ENCODE assay signal across 8 mouse cellular contexts in the genomic region with DNA sequence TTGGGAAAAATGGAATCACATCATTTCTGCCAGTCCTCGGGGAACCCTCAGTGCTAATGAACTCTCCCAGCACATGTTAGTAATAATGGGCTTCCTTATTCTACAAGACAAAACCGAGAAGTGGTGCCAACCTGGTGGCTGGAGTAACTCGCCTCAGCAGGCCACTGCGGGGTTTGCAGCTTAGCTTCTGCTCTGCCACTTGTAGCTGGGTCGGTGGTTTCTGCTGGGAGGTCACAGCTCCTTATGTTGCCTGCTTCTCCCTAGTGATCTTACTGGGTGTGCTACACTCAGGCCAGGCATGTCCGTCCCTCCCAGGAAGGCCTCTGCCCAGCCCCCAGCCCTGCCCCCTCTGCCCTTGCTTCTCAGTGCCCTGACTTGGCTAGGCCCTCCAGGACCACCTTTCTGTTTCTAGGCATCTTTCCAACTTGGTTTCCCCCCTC.
A peak's percentile ranks its signal among the peaks of the same experiment; 100 is the strongest.
DNase-seq lines count a peak whose midpoint lies in the region; ATAC-seq lines count a peak whose summit lies in the region.

No protein-coding gene starts in this region.

- H3K9me3 ChIP-seq in hindbrain, embryonic 14.5 days (ENCODE audit: control insufficient read depth, low read length) = no peaks in the 10 kb centered on the region
- no peaks in the 10 kb centered on the region for H3K9me3 ChIP-seq in midbrain, embryonic 11.5 days (ENCODE audit: control insufficient read depth, low read length)

- peak; percentile 33 to 43 for DNase-seq in cerebellum, postnatal 14 days
- DNase-seq in right cerebral cortex, postnatal 10 days (ENCODE audit: low spot score in 2 of 2) = peak; percentile 66 to 74
- DNase-seq in right cerebral cortex, adult 2 months (ENCODE audit: low spot score in 2 of 2) = no peak
- peak; percentile 75 for DNase-seq in hindbrain, embryonic 14.5 days (ENCODE audit: low spot score)
- peak; percentile 91 for DNase-seq in midbrain, embryonic 11.5 days (ENCODE audit: low spot score, missing footprints)
- DNase-seq in urinary bladder, postnatal 4 days (ENCODE audit: low spot score in 2 of 2) = no peak
- no peak for DNase-seq in thymus, postnatal 4 days

- H3K4me1 ChIP-seq in hindbrain, embryonic 14.5 days (replicated peaks; ENCODE audit: control insufficient read depth, insufficient read depth, low read length) = peaks cover 35% of the 10 kb centered on the region
- H3K4me1 ChIP-seq in midbrain, embryonic 11.5 days (ENCODE audit: control insufficient read depth, insufficient read depth, low read length) = peaks cover 28% of the 10 kb centered on the region

- no peaks in the 10 kb centered on the region for H3K36me3 ChIP-seq in hindbrain, embryonic 14.5 days (replicated peaks; ENCODE audit: control insufficient read depth, insufficient read depth)
- no peaks in the 10 kb centered on the region for H3K36me3 ChIP-seq in midbrain, embryonic 11.5 days (ENCODE audit: control insufficient read depth, insufficient read depth, low read length)

- peak overlapping the region; percentile 65 for H3K27ac ChIP-seq in hindbrain, embryonic 14.5 days
- H3K27ac ChIP-seq in midbrain, embryonic 11.5 days (ENCODE audit: low read depth, low read length) = peak overlapping the region; percentile 76

- no peaks in the 10 kb centered on the region for H3K27me3 ChIP-seq in hindbrain, embryonic 14.5 days (ENCODE audit: control insufficient read depth, insufficient read depth, low read length)
- no peaks in the 10 kb centered on the region for H3K27me3 ChIP-seq in midbrain, embryonic 11.5 days (ENCODE audit: control insufficient read depth, insufficient read depth, low read length)

- no peak overlapping the region for H3K4me3 ChIP-seq in hindbrain, embryonic 14.5 days (replicated peaks; ENCODE audit: low read length)
- no peak overlapping the region for H3K4me3 ChIP-seq in midbrain, embryonic 11.5 days (ENCODE audit: low read depth, low read length)

- ATAC-seq in cerebellum, adult (ENCODE audit: insufficient number of reproducible peaks, low FRiP score, low TSS enrichment) = no peak
- peak; percentile 89 for ATAC-seq in hindbrain, embryonic 14.5 days (ENCODE audit: low FRiP score)
- peak; percentile 82 for ATAC-seq in midbrain, embryonic 11.5 days (ENCODE audit: low FRiP score)

- WGBS in hindbrain, embryonic 14.5 days = under 1% methylated on average over 6 of the region's 6 CpGs
- WGBS in midbrain, embryonic 11.5 days = 10% methylated on average over 6 of the region's 6 CpGs

- no peak overlapping the region for H3K4me2 ChIP-seq in hindbrain, embryonic 14.5 days (replicated peaks)
- no peak overlapping the region; the same call in 1 of the 2 replicates for H3K4me2 ChIP-seq in midbrain, embryonic 11.5 days

- H3K9ac ChIP-seq in hindbrain, embryonic 14.5 days = no peak overlapping the region
- no peak overlapping the region for H3K9ac ChIP-seq in midbrain, embryonic 11.5 days (ENCODE audit: low read length)

Comparison
In these comparisons a context has a peak if more than half of its experiments do, and no peak if none do; other contexts are left out.
1. DNase-seq: peak in cerebellum, postnatal 14 days (2 of 2), right cerebral cortex, postnatal 10 days (2 of 2), hindbrain, embryonic 14.5 days (single experiment) and midbrain, embryonic 11.5 days (single experiment); none in right cerebral cortex, adult 2 months (0 of 2), urinary bladder, postnatal 4 days (0 of 2) and thymus, postnatal 4 days (single experiment).